Mouse (Mus musculus): Measurements from ENCODE around the gene Gimap3. TPM values are rescaled to one million over a fixed set of nuclear protein-coding genes. Genes with fewer than 3 reads are reported as not detected.
A peak's percentile ranks its signal among the peaks of the same experiment; 100 is the strongest.

The Gimap3 gene
- polyA plus RNA-seq, 1 experiment from 2014 or later: not detected

GRCm38 (mm10) chr6:48768933-48769332 lies 1.7 kb downstream of the Gimap3 start:
- Histone ChIP-seq H3K4me3 (no peak overlapping the region), H3K27ac (replicated peaks) (no peak overlapping the region), H3K36me3 (no peaks in the 10 kb centered on the region), H3K27me3 (ENCODE audit: low read depth, poor library complexity, severe bottlenecking) (no peaks in the 10 kb centered on the region), H3K9me3 (replicated peaks) (no peaks in the 10 kb centered on the region; the same call in none of the 2 replicates), H3K4me1 (0 out of 2 replicates have a peak, but pooled peaks cover 4% of the 10 kb centered on the region)
- no peak for DNase-seq (ENCODE audit: low spot score)
- WGBS: 89% methylated on average over 3 of the region's 3 CpGs

GRCm38 (mm10) chr6:48768178-48768869 lies 2.3 kb downstream of the Gimap3 start:
- no peak overlapping the region for H3K4me3 ChIP-seq
- WGBS: 76% methylated on average over 9 of the region's 9 CpGs
- DNase-seq (ENCODE audit: low spot score): no peak

GRCm38 (mm10) chr6:48764496-48764895 lies 6.2 kb downstream of the Gimap3 start:
- no peak overlapping the region for H3K4me3 ChIP-seq

More at GRCm38 (mm10) chr6:48768178-48768869, 2.3 kb downstream of the Gimap3 start:
- no peaks in the 10 kb centered on the region for H3K27me3 ChIP-seq (ENCODE audit: low read depth, poor library complexity, severe bottlenecking)
- H3K9me3 ChIP-seq (replicated peaks): no peaks in the 10 kb centered on the region; the same call in none of the 2 replicates
- no peak overlapping the region for H3K27ac ChIP-seq (replicated peaks)
- H3K4me1 ChIP-seq: 0 out of 2 replicates have a peak, but pooled peaks cover 4% of the 10 kb centered on the region
- no peaks in the 10 kb centered on the region for H3K36me3 ChIP-seq

GRCm38 (mm10) chr6:48763567-48764270 lies 6.9 kb downstream of the Gimap3 start:
- Histone ChIP-seq H3K27me3 (ENCODE audit: low read depth, poor library complexity, severe bottlenecking) (no peaks in the 10 kb centered on the region), H3K36me3 (no peaks in the 10 kb centered on the region), H3K4me1 (no peaks in the 10 kb centered on the region), H3K27ac (replicated peaks) (no peak overlapping the region), H3K9me3 (replicated peaks) (no peaks in the 10 kb centered on the region; the same call in none of the 2 replicates), H3K4me3 (no peak overlapping the region)
- WGBS: 95% methylated on average over 7 of the region's 7 CpGs
- no peak for DNase-seq (ENCODE audit: low spot score)

More at GRCm38 (mm10) chr6:48764496-48764895, 6.2 kb downstream of the Gimap3 start:
- DNase-seq (ENCODE audit: low spot score): no peak
- WGBS: 94% methylated on average over 10 of the region's 10 CpGs
- Histone ChIP-seq H3K27me3 (ENCODE audit: low read depth, poor library complexity, severe bottlenecking) (no peaks in the 10 kb centered on the region), H3K4me1 (no peaks in the 10 kb centered on the region), H3K36me3 (no peaks in the 10 kb centered on the region), H3K9me3 (replicated peaks) (no peaks in the 10 kb centered on the region; the same call in none of the 2 replicates), H3K27ac (replicated peaks) (no peak overlapping the region)

GRCm38 (mm10) chr6:48747091-48747966 lies 23.3 kb downstream of the Gimap3 start:
- H3K27me3 ChIP-seq (ENCODE audit: low read depth, poor library complexity, severe bottlenecking): peaks cover 31% of the 10 kb centered on the region
- 83% methylated on average over 7 of the region's 7 CpGs for whole genome bisulfite sequencing
- H3K4me3 ChIP-seq: no peak overlapping the region
- DNase-seq (ENCODE audit: low spot score): no peak
- H3K4me1 ChIP-seq: peaks cover 8% of the 10 kb centered on the region
- no peaks in the 10 kb centered on the region for H3K9me3 ChIP-seq (replicated peaks)
- no peak overlapping the region for H3K27ac ChIP-seq (replicated peaks)
- H3K36me3 ChIP-seq: no peaks in the 10 kb centered on the region

GRCm38 (mm10) chr6:48745959-48746889 lies 24.4 kb downstream of the Gimap3 start, which contains the start of gene Gimap5:
Gene Gimap5 (plus strand): TSS chr6:48746197.
- no peak for DNase-seq (ENCODE audit: low spot score)
- no peak within 1 kb of the TSS for H3K4me3 ChIP-seq
- no peaks in the 10 kb centered on the region for H3K9me3 ChIP-seq (replicated peaks)
- peaks cover 42% of the 10 kb centered on the region for H3K27me3 ChIP-seq (ENCODE audit: low read depth, poor library complexity, severe bottlenecking)
- WGBS: 49% methylated on average over 16 of the region's 16 CpGs
- H3K36me3 ChIP-seq: no peaks in the 10 kb centered on the region
- H3K4me1 ChIP-seq: peaks cover 19% of the 10 kb centered on the region
- no peak within 1 kb of the TSS for H3K27ac ChIP-seq (replicated peaks)

GRCm38 (mm10) chr6:48745490-48745889 lies 25.2 kb downstream of the Gimap3 start:
- Histone ChIP-seq H3K27ac (replicated peaks) (no peak overlapping the region), H3K36me3 (no peaks in the 10 kb centered on the region)
- WGBS: 62% methylated on average over 2 of the region's 2 CpGs

GRCm38 (mm10) chr6:48742422-48743351 lies 28.0 kb downstream of the Gimap3 start:
- H3K36me3 ChIP-seq: no peaks in the 10 kb centered on the region
- no peaks in the 10 kb centered on the region for H3K9me3 ChIP-seq (replicated peaks)
- H3K27me3 ChIP-seq (ENCODE audit: low read depth, poor library complexity, severe bottlenecking): peaks cover 47% of the 10 kb centered on the region
- H3K4me1 ChIP-seq: peaks cover 29% of the 10 kb centered on the region
- DNase-seq (ENCODE audit: low spot score): peak; percentile 39
- WGBS: 2% methylated on average over 52 of the region's 52 CpGs
- H3K4me3 ChIP-seq: peak overlapping the region; percentile 57
- H3K27ac ChIP-seq (replicated peaks): no peak overlapping the region; the same call in 1 of the 2 replicates

More at GRCm38 (mm10) chr6:48745490-48745889, 25.2 kb downstream of the Gimap3 start:
- no peaks in the 10 kb centered on the region for H3K9me3 ChIP-seq (replicated peaks)
- peaks cover 25% of the 10 kb centered on the region for H3K4me1 ChIP-seq
- no peak overlapping the region for H3K4me3 ChIP-seq
- no peak for DNase-seq (ENCODE audit: low spot score)
- H3K27me3 ChIP-seq (ENCODE audit: low read depth, poor library complexity, severe bottlenecking): peaks cover 44% of the 10 kb centered on the region

- Histone ChIP-seq H3K9me3 (replicated peaks) (no peaks in the 10 kb centered on the region), H3K27me3 (ENCODE audit: low read depth, poor library complexity, severe bottlenecking) (peaks cover 47% of the 10 kb centered on the region), H3K27ac (replicated peaks) (no peak overlapping the region), H3K4me1 (peaks cover 29% of the 10 kb centered on the region), H3K4me3 (no peak overlapping the region), H3K36me3 (no peaks in the 10 kb centered on the region)
- peak; percentile 14 for DNase-seq (ENCODE audit: low spot score)
- 47% methylated on average over 9 of the region's 9 CpGs for WGBS
Observed at GRCm38 (mm10) chr6:48741711-48742206, 28.9 kb downstream of the Gimap3 start.

GRCm38 (mm10) chr6:48741273-48741672 lies 29.4 kb downstream of the Gimap3 start:
- Histone ChIP-seq H3K4me3 (no peak overlapping the region), H3K27me3 (ENCODE audit: low read depth, poor library complexity, severe bottlenecking) (peaks cover 47% of the 10 kb centered on the region), H3K27ac (replicated peaks) (no peak overlapping the region), H3K36me3 (no peaks in the 10 kb centered on the region), H3K9me3 (replicated peaks) (no peaks in the 10 kb centered on the region), H3K4me1 (peaks cover 29% of the 10 kb centered on the region)
- 40% methylated on average over 3 of the region's 3 CpGs for WGBS
- no peak for DNase-seq (ENCODE audit: low spot score)
